Mouse (Mus musculus) layer of hippocampus, postnatal 25 days (tissue): Measurements from ENCODE around the gene 4930442H23Rik. TPM values are rescaled to one million over a fixed set of nuclear protein-coding genes. Genes with fewer than 3 reads are reported as not detected.
"Not testable (repeated sequence)": the region's sequence is repeated elsewhere in the genome, so short reads cannot be mapped to it uniquely, and the experiment has no call there.

Experiments
- DNase-seq, 2 experiments: peaks; one replicate each; pipeline ENCODE4 v3.0.0; 2022; ENCODE audit warnings: mixed read lengths in 2 of 2, low spot score in 1 of 2; ENCODE audit errors: extremely low spot score in 1 of 2
- total RNA-seq, 2 experiments: library from RNA; stranded (reverse); gene quantifications; 2 replicates each; pipeline ENCODE4 v1.2.3; 2021

4930442H23Rik gene
- total RNA-seq, 2 experiments from 2014 or later = not detected

GRCm38 (mm10) chr10:81178927-81179326 lies 4.7 kb downstream of the 4930442H23Rik start:
- DNase-seq = no peak

- no peak for DNase-seq
Observed at GRCm38 (mm10) chr10:81177958-81178712, 5.5 kb downstream of the 4930442H23Rik start.

- DNase-seq = no peak
Observed at GRCm38 (mm10) chr10:81177491-81177925, 6.1 kb downstream of the 4930442H23Rik start.

GRCm38 (mm10) chr10:81176466-81177271 lies 7.0 kb downstream of the 4930442H23Rik start, which contains the start of gene Eef2:
TSS of gene Eef2 (plus strand) at chr10:81176631.
- DNase-seq = peak; percentile 99 to 100

- no peak for DNase-seq
Observed at GRCm38 (mm10) chr10:81175936-81176465, 7.6 kb downstream of the 4930442H23Rik start.

GRCm38 (mm10) chr10:81175345-81175701 lies 8.3 kb downstream of the 4930442H23Rik start:
- not testable (repeated sequence) for DNase-seq

GRCm38 (mm10) chr10:81174617-81175344 lies 8.9 kb downstream of the 4930442H23Rik start:
- DNase-seq = peak; percentile 82 to 87

GRCm38 (mm10) chr10:81173132-81173531 lies 10.5 kb downstream of the 4930442H23Rik start:
- peak; percentile 72 to 81 for DNase-seq

- not testable (repeated sequence) for DNase-seq
Observed at GRCm38 (mm10) chr10:81169411-81169900, 14.2 kb downstream of the 4930442H23Rik start.

GRCm38 (mm10) chr10:81168521-81169244 lies 15.0 kb downstream of the 4930442H23Rik start:
- DNase-seq = peak; percentile 59 to 66

- DNase-seq = no peak
Observed at GRCm38 (mm10) chr10:81168087-81168431, 15.6 kb downstream of the 4930442H23Rik start.

- peak; percentile 99 for DNase-seq
Observed at GRCm38 (mm10) chr10:81167200-81168086, 16.2 kb downstream of the 4930442H23Rik start, which contains the start of gene Pias4. TSS of gene Pias4 (minus strand) at chr10:81167923.

GRCm38 (mm10) chr10:81165118-81165517 lies 18.5 kb downstream of the 4930442H23Rik start:
- no peak for DNase-seq

GRCm38 (mm10) chr10:81162318-81162652 lies 21.4 kb downstream of the 4930442H23Rik start:
- DNase-seq = no peak

GRCm38 (mm10) chr10:81161602-81162317 lies 21.9 kb downstream of the 4930442H23Rik start:
- DNase-seq = no peak

GRCm38 (mm10) chr10:81154736-81155135 lies 28.9 kb downstream of the 4930442H23Rik start:
- no peak for DNase-seq

- DNase-seq = no peak
Observed at GRCm38 (mm10) chr10:81154313-81154712, 29.3 kb downstream of the 4930442H23Rik start.

- DNase-seq = no peak
Observed at GRCm38 (mm10) chr10:81152609-81153008, 31.0 kb downstream of the 4930442H23Rik start.
